Mouse (Mus musculus) adrenal gland, postnatal 10 days (tissue): ENCODE measurements around the gene Eral1. TPM values are rescaled to one million over a fixed set of nuclear protein-coding genes. Genes with fewer than 3 reads are reported as not detected.
"Not testable (repeated sequence)": the region's sequence is repeated elsewhere in the genome, so short reads cannot be mapped to it uniquely, and the experiment has no call there.

Source experiments
- DNase-seq: peaks from one replicate; pipeline ENCODE4 v3.0.0; 2021; ENCODE audit warnings: mixed read lengths
- total RNA-seq, 2 experiments: library from RNA; stranded (reverse); gene quantifications; 2 replicates each; pipeline ENCODE4 v1.2.3; 2021

Gene Eral1
- total RNA-seq, 2 experiments from 2014 or later = 30.4 to 35.0 TPM

- no peak for DNase-seq
These were observed 7.6 kb upstream of the Eral1 start for GRCm38 (mm10) chr11:78087756-78088281.

DNA sequence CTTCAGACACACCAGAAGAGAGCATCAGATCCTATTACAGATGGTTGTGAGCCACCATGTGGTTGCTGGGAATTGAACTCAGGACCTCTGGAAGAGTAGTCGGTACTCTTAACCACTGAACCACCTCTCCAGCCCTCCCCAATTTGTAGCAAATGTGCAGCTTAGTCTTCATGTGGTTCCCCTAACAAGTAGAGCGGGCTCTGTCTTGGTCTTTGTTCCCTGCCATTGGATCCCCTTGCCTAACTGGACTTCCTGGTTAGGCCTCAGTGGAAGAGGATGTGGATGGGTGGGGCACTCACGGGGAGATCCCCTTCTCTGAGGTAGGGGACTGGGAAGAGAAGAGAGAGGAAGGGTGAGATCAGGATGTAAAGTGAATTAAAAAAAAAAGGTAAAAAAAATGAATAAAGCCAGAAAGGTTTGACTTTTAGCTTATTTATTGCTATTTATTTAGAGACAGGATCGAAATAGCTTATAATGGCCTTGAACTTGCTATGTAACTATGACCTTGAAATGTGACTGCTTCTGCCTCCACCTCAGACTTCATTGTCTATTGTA is 6.8 kb upstream of the Eral1 start:
- DNase-seq = no peak

GRCm38 (mm10) chr11:78083595-78083994 is 3.4 kb upstream of the Eral1 start:
- DNase-seq = no peak

DNA sequence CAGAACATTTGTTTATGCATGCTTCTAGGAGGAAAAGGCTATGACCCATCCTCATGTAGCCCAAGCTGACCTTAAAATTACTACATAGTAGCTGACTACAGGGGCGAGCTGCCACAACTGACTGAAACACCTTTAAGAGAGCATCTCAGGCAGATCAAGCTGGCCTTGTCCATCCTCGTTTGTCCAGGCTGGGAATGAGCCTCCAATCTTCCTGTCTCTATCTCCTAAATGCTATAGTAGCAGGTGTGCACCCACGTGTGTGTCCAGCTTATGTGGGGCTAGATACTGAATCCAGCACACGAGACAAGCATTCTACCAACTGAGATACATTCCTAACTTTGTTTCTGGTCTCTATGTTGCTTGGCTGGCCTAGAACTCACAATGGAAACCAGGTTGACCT is 5.5 kb downstream of the Eral1 start:
- DNase-seq = no peak

DNA sequence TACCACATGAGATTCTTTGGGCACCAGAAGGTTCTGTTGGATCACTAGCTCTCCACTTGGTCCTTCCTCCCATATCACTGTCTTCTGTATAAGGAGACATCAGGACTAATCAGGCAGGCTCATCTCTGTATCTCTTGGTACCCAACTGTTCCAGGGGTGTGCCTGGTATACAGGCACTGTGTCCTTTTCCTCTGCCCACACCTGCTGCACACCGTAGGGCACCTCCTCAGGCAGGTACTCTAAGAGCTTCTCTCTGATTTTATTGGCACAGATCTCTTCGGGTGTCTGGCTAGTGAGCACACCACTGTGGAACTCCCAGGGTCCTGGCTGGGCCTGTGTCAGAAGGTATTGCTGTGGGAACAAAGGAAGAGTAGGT is 5.9 kb downstream of the Eral1 start:
- no peak for DNase-seq

DNA sequence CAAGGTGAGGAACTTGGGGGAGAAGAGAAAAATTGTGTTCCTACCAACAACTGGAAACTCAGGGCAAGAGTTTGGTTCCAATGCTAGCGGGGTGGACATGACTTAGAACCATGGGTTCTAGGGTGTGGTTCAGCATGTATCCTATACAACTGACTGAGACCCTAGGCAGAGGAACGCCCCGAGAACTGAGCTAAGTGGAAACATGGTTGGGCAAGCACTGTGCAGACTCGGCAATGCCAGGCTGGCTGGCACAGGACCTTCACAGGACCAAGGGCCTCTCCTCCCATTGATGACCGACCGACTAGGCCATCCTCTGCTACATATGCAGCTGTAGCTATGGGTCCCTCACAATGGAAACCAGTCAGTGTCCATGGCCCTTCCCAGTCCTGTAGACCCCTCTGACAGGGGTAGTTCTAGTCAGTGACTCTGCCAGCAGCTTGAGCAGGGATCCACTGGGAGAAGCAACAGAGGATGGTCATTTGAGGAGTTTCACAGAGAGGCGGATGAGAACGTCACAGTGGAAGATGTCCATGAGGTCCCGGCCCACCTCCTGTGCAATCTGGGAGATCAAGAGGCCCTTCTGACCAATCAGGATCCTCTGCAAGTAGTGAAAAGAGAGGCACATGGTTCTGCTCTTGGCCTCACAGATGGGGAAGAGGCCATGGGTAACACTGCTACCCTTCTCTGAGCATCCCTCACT is 6.5 kb downstream of the Eral1 start:
- no peak for DNase-seq

GRCm38 (mm10) chr11:78072425-78073130 is 7.6 kb downstream of the Eral1 start:
- no peak for DNase-seq

- no peak for DNase-seq
These were observed 8.2 kb downstream of the Eral1 start for GRCm38 (mm10) chr11:78071938-78072337.

- no peak for DNase-seq
These were observed 10.5 kb downstream of the Eral1 start for GRCm38 (mm10) chr11:78069646-78070045.

GRCm38 (mm10) chr11:78069130-78069529 is 11.1 kb downstream of the Eral1 start:
- DNase-seq = no peak

DNA sequence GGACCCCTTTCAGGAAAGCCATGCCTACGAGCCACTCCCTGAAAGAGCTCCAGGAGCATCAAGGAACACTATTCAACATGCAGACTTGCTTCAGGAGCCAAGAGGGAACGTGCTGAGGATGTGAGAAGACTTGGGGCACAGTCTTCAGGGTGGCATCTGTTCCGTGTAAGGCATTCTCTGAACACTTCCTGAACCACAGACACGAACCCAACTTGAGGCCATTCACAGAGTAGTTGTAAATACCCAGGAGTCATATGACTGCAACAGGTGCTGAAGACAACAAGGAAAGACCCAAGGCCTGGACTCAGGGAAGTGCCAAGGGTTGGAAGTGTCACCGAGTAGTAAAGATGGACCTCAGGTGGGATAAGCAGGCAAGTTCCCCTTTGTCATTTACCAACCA is 12.6 kb downstream of the Eral1 start:
- DNase-seq = no peak

DNA sequence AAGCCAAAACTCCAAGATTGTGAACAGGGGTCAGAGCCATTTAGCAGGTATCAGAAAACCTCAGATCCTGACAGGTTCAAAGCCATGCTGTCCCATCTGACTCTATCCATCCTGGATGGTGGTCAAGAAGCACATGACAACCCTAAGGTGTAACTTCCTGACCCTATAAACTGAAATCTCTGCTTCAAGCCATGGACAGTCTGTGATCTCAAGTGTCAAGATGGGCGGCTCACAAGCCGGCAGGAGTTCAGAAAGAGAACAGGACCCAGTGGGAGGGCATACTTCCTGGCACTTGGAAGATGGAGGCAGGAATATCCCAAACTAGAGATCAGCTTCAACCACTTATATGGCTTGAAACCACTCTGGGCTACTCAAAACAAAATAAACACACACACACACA is 13.5 kb downstream of the Eral1 start:
- DNase-seq = no peak

DNA sequence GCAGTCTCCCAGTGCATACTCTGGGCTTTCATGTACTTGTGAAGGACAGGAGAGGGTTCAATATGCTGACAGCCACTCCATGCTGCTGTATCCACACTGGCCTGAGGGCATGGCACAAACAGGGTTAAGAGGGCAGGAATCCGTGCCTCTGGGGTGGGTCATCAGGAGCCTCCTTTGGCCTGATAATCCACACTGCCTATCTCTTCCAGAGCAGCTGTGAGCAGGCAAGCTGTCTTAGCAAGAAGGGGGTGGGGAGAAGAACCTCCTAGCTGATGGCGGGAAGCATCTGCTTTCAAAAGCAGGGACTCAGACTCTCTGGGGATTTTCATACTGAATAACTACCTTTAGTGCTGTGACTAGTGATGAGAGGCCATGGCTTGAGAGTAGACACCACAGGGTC is 14.3 kb downstream of the Eral1 start:
- no peak for DNase-seq

DNA sequence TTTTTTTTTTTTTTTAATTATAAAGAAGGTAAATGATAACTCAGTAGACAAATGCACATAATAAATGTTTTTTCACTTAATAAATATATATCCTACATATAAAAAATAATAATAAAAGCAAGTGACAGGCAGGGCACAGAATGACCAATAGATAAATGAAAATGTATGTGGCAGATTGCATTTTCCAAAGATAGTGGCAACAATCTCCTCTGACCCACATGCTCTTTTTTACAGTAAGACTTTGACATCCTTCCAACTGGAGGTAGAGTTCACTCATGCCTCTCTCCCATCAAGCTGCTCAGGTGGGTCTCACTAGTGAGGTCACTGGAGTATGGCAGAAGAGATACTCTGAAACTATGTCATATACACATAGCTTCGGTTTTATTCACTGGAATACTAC is 17.6 kb downstream of the Eral1 start:
- no peak for DNase-seq

GRCm38 (mm10) chr11:78059833-78060757 is 20.1 kb downstream of the Eral1 start:
- DNase-seq = peak; percentile 88

GRCm38 (mm10) chr11:78056946-78057345 is 23.2 kb downstream of the Eral1 start:
- DNase-seq = no peak

- DNase-seq = no peak
These were observed 27.1 kb downstream of the Eral1 start for GRCm38 (mm10) chr11:78053078-78053477.

GRCm38 (mm10) chr11:78048637-78049036 is 31.5 kb downstream of the Eral1 start:
- DNase-seq = not testable (repeated sequence)

- peak; percentile 93 for DNase-seq
These were observed 35.4 kb downstream of the Eral1 start for GRCm38 (mm10) chr11:78044758-78045251.

- not testable (repeated sequence) for DNase-seq
These were observed 37.8 kb downstream of the Eral1 start for GRCm38 (mm10) chr11:78042290-78042870.

- DNase-seq = no peak
These were observed 39.3 kb downstream of the Eral1 start for GRCm38 (mm10) chr11:78040878-78041277.
